Comparison of ENCODE assay signal across 25 mouse cellular contexts in the genomic region with DNA sequence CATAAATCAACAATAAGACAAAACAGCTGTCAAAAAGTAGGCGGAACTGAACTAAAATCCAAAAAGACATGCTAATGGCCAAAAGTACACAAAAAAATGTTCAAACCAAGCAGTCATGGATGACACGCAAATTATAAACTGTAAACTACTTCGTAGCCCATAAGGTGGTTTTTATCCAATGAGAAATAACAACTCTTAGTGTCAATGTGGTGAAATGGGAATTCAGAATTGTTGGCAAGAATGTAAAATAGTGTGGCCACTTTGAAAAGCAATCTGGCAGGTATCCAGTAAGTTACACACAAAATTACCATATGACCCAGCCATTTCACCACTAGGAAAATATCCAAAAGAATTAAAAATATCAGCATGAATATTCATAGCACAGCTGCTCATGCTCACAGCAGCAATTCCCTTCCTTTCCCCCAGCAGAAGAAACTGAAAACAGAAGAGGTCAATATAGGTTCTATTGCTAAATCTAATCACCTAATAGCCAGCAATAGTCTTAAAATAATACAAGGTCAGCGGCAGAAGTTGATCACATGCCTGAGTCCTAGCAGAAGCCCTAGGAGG. TPM values are rescaled to one million over a fixed set of nuclear protein-coding genes. Genes with fewer than 3 reads are reported as not detected.
A peak's percentile ranks its signal among the peaks of the same experiment; 100 is the strongest.
DNase-seq lines count a peak whose midpoint lies in the region; ATAC-seq and TF ChIP-seq lines count a peak whose summit lies in the region.
"Had no signal": no experiment of that assay in that cellular context is flagged by ENCODE, and none has a peak within 500 bp of the region (broad histone marks: within the 10 kb centered on the region; RNA-seq: fewer than 3 reads in every experiment).

No protein-coding gene starts in this region.

- H3K36me3 ChIP-seq in forebrain, embryonic 14.5 days (ENCODE audit: control insufficient read depth, insufficient read depth, low read length), result no peaks in the 10 kb centered on the region
- no peaks in the 10 kb centered on the region for H3K36me3 ChIP-seq in forebrain, embryonic 12.5 days (replicated peaks)
- no peaks in the 10 kb centered on the region for H3K36me3 ChIP-seq in hindbrain, embryonic 14.5 days (replicated peaks; ENCODE audit: control insufficient read depth, insufficient read depth)
- no peaks in the 10 kb centered on the region for H3K36me3 ChIP-seq in hindbrain, embryonic 11.5 days (ENCODE audit: control insufficient read depth, insufficient read depth, low read length)
- H3K36me3 ChIP-seq: embryonic facial prominence, embryonic 13.5 days; heart, embryonic 10.5 days; heart, embryonic 13.5 days; hindbrain, embryonic 13.5 days had no signal

- H3K27me3 ChIP-seq in forebrain, embryonic 14.5 days (replicated peaks; ENCODE audit: control insufficient read depth, insufficient read depth, low read length), result no peaks in the 10 kb centered on the region
- no peaks in the 10 kb centered on the region for H3K27me3 ChIP-seq in forebrain, embryonic 12.5 days
- no peaks in the 10 kb centered on the region for H3K27me3 ChIP-seq in hindbrain, embryonic 14.5 days (ENCODE audit: control insufficient read depth, insufficient read depth, low read length)
- H3K27me3 ChIP-seq in hindbrain, embryonic 11.5 days (ENCODE audit: control insufficient read depth, insufficient read depth, low read length), result no peaks in the 10 kb centered on the region
- H3K27me3 ChIP-seq: embryonic facial prominence, embryonic 13.5 days; heart, embryonic 13.5 days; hindbrain, embryonic 13.5 days had no signal

- H3K9ac ChIP-seq in forebrain, embryonic 14.5 days (ENCODE audit: low read length), result no peak overlapping the region
- H3K9ac ChIP-seq in forebrain, embryonic 12.5 days, result no peak overlapping the region
- no peak overlapping the region for H3K9ac ChIP-seq in hindbrain, embryonic 14.5 days
- no peak overlapping the region for H3K9ac ChIP-seq in hindbrain, embryonic 11.5 days (ENCODE audit: low read depth, low read length)
- H3K9ac ChIP-seq: embryonic facial prominence, embryonic 13.5 days; heart, embryonic 13.5 days; hindbrain, embryonic 13.5 days had no signal

- H3K4me3 ChIP-seq in forebrain, embryonic 14.5 days (ENCODE audit: low read depth, low read length), result no peak overlapping the region
- no peak overlapping the region for H3K4me3 ChIP-seq in forebrain, embryonic 12.5 days (replicated peaks)
- no peak overlapping the region for H3K4me3 ChIP-seq in hindbrain, embryonic 14.5 days (replicated peaks; ENCODE audit: low read length)
- no peak overlapping the region for H3K4me3 ChIP-seq in hindbrain, embryonic 11.5 days (ENCODE audit: low read depth, low read length)
- H3K4me3 ChIP-seq: embryonic facial prominence, embryonic 13.5 days; heart, adult 2 months; heart, embryonic 10.5 days; heart, embryonic 13.5 days; hindbrain, embryonic 13.5 days had no signal

- 81% methylated on average over 4 of the region's 4 CpGs for WGBS in forebrain, embryonic 14.5 days
- 91% methylated on average over 4 of the region's 4 CpGs for WGBS in forebrain, embryonic 12.5 days
- WGBS in hindbrain, embryonic 14.5 days, result 76% methylated on average over 4 of the region's 4 CpGs
- 93% methylated on average over 4 of the region's 4 CpGs for WGBS in hindbrain, embryonic 11.5 days

- H3K4me1 ChIP-seq in forebrain, embryonic 14.5 days (ENCODE audit: control insufficient read depth, insufficient read depth, low read length), result 0 out of 2 replicates have a peak, but pooled peaks cover 2% of the 10 kb centered on the region
- no peaks in the 10 kb centered on the region for H3K4me1 ChIP-seq in forebrain, embryonic 12.5 days
- H3K4me1 ChIP-seq in hindbrain, embryonic 14.5 days (replicated peaks; ENCODE audit: control insufficient read depth, insufficient read depth, low read length), result no peaks in the 10 kb centered on the region
- H3K4me1 ChIP-seq in hindbrain, embryonic 11.5 days (replicated peaks; ENCODE audit: control insufficient read depth, insufficient read depth, low read length), result no peaks in the 10 kb centered on the region
- H3K4me1 ChIP-seq: embryonic facial prominence, embryonic 13.5 days; heart, embryonic 10.5 days; heart, embryonic 13.5 days; hindbrain, embryonic 13.5 days had no signal

- no peak for TF ChIP-seq POLR2A in brain, embryonic 14.5 days (IDR thresholded peaks at IDR 0.05; ENCODE audit: borderline replicate concordance, extremely low read depth, insufficient read depth, insufficient read length, poor library complexity, severe bottlenecking)

- no peak overlapping the region for H3K27ac ChIP-seq in forebrain, embryonic 14.5 days (ENCODE audit: low read depth, low read length)
- H3K27ac ChIP-seq in forebrain, embryonic 12.5 days, result no peak overlapping the region
- no peak overlapping the region for H3K27ac ChIP-seq in hindbrain, embryonic 14.5 days
- H3K27ac ChIP-seq in hindbrain, embryonic 11.5 days (ENCODE audit: low read depth, low read length), result no peak overlapping the region
- H3K27ac ChIP-seq: embryonic facial prominence, embryonic 13.5 days; heart, adult 2 months; heart, embryonic 10.5 days; heart, embryonic 13.5 days; hindbrain, embryonic 13.5 days had no signal

- H3K9me3 ChIP-seq in forebrain, embryonic 14.5 days (replicated peaks; ENCODE audit: control insufficient read depth, low read length), result no peaks in the 10 kb centered on the region
- H3K9me3 ChIP-seq in forebrain, embryonic 12.5 days, result no peaks in the 10 kb centered on the region
- no peaks in the 10 kb centered on the region for H3K9me3 ChIP-seq in hindbrain, embryonic 14.5 days (ENCODE audit: control insufficient read depth, low read length)
- H3K9me3 ChIP-seq in hindbrain, embryonic 11.5 days (ENCODE audit: control insufficient read depth, low read length), result no peaks in the 10 kb centered on the region
- H3K9me3 ChIP-seq: embryonic facial prominence, embryonic 13.5 days; heart, embryonic 10.5 days; heart, embryonic 13.5 days; hindbrain, embryonic 13.5 days had no signal

- peak; percentile 38 for DNase-seq in forebrain, embryonic 14.5 days (ENCODE audit: low spot score)
- DNase-seq in hindbrain, embryonic 14.5 days (ENCODE audit: low spot score), result peak; percentile 33
- no peak for DNase-seq in hindbrain, embryonic 11.5 days (ENCODE audit: low spot score)
- peak; percentile 21 for DNase-seq in adipocyte (ENCODE audit: low spot score)
- DNase-seq in brain, embryonic 14.5 days (ENCODE audit: low read depth), result peak; percentile 50
- DNase-seq: adrenal gland, adult 8-10 months; adrenal gland, postnatal 25 days; cerebellum, adult 18-20 months; cerebellum, adult 9-10 months; cerebellum, postnatal 14 days; gastrocnemius, postnatal 36 days; heart, adult 2 months; heart, postnatal 14 days; heart, postnatal 4 days; kidney, adult 2 months had no signal

- TF ChIP-seq CTCF in brain, embryonic 14.5 days (IDR thresholded peaks at IDR 0.05; ENCODE audit: borderline replicate concordance, extremely low read depth, insufficient read depth, insufficient read length), result no peak

- no peak overlapping the region for H3K4me2 ChIP-seq in forebrain, embryonic 14.5 days (ENCODE audit: low read length)
- no peak overlapping the region for H3K4me2 ChIP-seq in forebrain, embryonic 12.5 days
- no peak overlapping the region for H3K4me2 ChIP-seq in hindbrain, embryonic 14.5 days (replicated peaks)
- no peak overlapping the region for H3K4me2 ChIP-seq in hindbrain, embryonic 11.5 days (replicated peaks; ENCODE audit: low read depth, low read length)
- H3K4me2 ChIP-seq: embryonic facial prominence, embryonic 13.5 days; heart, embryonic 13.5 days; hindbrain, embryonic 13.5 days had no signal

- ATAC-seq in forebrain, embryonic 14.5 days, result peak; percentile 52
- no peak for ATAC-seq in forebrain, embryonic 12.5 days (ENCODE audit: low FRiP score)
- ATAC-seq in hindbrain, embryonic 14.5 days (ENCODE audit: low FRiP score), result no peak
- no peak for ATAC-seq in hindbrain, embryonic 11.5 days (ENCODE audit: low FRiP score)
- ATAC-seq: CD4-positive, CD25-positive, alpha-beta regulatory T cell, adult 4 months; intestine, postnatal 0 days had no signal

RNA-seq across cellular contexts. Expression of a gene that starts 16.4 kb away (rescaled TPM):
- 2.0 and 3.3 TPM in 2 replicates for polyA plus RNA-seq in forebrain, embryonic 14.5 days (2014; fragmentation: Nextera tagmentation; extraction: Ambion mirVana)
- polyA plus RNA-seq in forebrain, embryonic 12.5 days (2016; fragmentation: Nextera tagmentation; extraction: Ambion mirVana), result 2.4 TPM in 2 replicates
- polyA plus RNA-seq in hindbrain, embryonic 14.5 days (2014; fragmentation: Nextera tagmentation; extraction: Ambion mirVana), result 5.1 and 6.1 TPM in 2 replicates
- polyA plus RNA-seq in hindbrain, embryonic 11.5 days (2014; fragmentation: Nextera tagmentation; extraction: Ambion mirVana), result not detected in 2 replicates
- polyA plus RNA-seq in brain, embryonic 14.5 days (2012; rRNA removed), result 5.2 and 7.0 TPM in 2 replicates
- polyA plus RNA-seq: C2C12; CD4-positive, CD25-positive, alpha-beta regulatory T cell, adult 4 months; intestine, embryonic 14.5 days; intestine, postnatal 0 days; kidney, adult 2 months; kidney, embryonic 14.5 days had no signal

RNA-seq across cellular contexts. Expression of a gene that starts 50.7 kb away (rescaled TPM):
- polyA plus RNA-seq in forebrain, embryonic 14.5 days (2014; fragmentation: Nextera tagmentation; extraction: Ambion mirVana), result 24.5 and 31.9 TPM in 2 replicates
- polyA plus RNA-seq in forebrain, embryonic 12.5 days (2016; fragmentation: Nextera tagmentation; extraction: Ambion mirVana), result 33.0 and 34.4 TPM in 2 replicates
- polyA plus RNA-seq in hindbrain, embryonic 14.5 days (2014; fragmentation: Nextera tagmentation; extraction: Ambion mirVana), result 26.8 and 27.2 TPM in 2 replicates
- 28.3 and 33.6 TPM in 2 replicates for polyA plus RNA-seq in hindbrain, embryonic 11.5 days (2014; fragmentation: Nextera tagmentation; extraction: Ambion mirVana)
- 15.9 and 17.4 TPM in 2 replicates for polyA plus RNA-seq in brain, embryonic 14.5 days (2012; rRNA removed)
